Mouse (Mus musculus) neural tube, embryonic 15.5 days (tissue): ENCODE measurements around the gene Tmem258. TPM values are rescaled to one million over a fixed set of nuclear protein-coding genes. Genes with fewer than 3 reads are reported as not detected.
A peak's percentile ranks its signal among the peaks of the same experiment; 100 is the strongest.

Source experiments
- ATAC-seq: fragments of 200-750 bp; cut with Nextera tagmentation; 2 replicates; pipeline ENCODE4 v1.8.0; 2017; ENCODE audit warnings: mild to moderate bottlenecking, moderate TSS enrichment, moderate library complexity; ENCODE audit not compliant: low FRiP score
- H3K27ac ChIP-seq: fragments of 300-500 bp; sonication (generic); replicated peaks from 2 replicates; pipeline ENCODE4 v1.5.1; 2015; ENCODE audit warnings: mild to moderate bottlenecking, inconsistent platforms
- H3K27me3 ChIP-seq: fragments of 300-500 bp; sonication (generic); replicated peaks from 2 replicates; pipeline ENCODE4 v1.6.1; 2015; ENCODE audit warnings: inconsistent platforms
- H3K36me3 ChIP-seq: fragments of 300-500 bp; sonication (generic); 2 replicates; pipeline ENCODE4 v1.6.1; 2015; ENCODE audit warnings: inconsistent platforms
- H3K4me1 ChIP-seq: fragments of 300-500 bp; sonication (generic); 2 replicates; pipeline ENCODE4 v1.6.1; 2015; ENCODE audit warnings: inconsistent platforms
- H3K4me2 ChIP-seq: fragments of 300-500 bp; sonication (generic); 2 replicates; pipeline ENCODE4 v1.6.1; 2015; ENCODE audit warnings: inconsistent platforms, mild to moderate bottlenecking, moderate library complexity
- H3K4me3 ChIP-seq: fragments of 300-500 bp; sonication (generic); replicated peaks from 2 replicates; pipeline ENCODE4 v1.5.1; 2015; ENCODE audit warnings: mild to moderate bottlenecking, inconsistent platforms
- H3K9ac ChIP-seq: fragments of 300-500 bp; sonication (generic); replicated peaks from 2 replicates; pipeline ENCODE4 v1.6.1; 2015; ENCODE audit warnings: mild to moderate bottlenecking, inconsistent platforms
- H3K9me3 ChIP-seq: fragments of 300-500 bp; sonication (generic); replicated peaks from 2 replicates; pipeline ENCODE4 v1.6.1; 2016; ENCODE audit warnings: inconsistent platforms
- WGBS: fragments of 180-500 bp; shearing (Covaris S2); methylation state at CpG from one replicate; pipeline ENCODE4 v1.1.7; 2015; ENCODE audit warnings: mixed read lengths; 5-methylcytosine and 5-hydroxymethylcytosine counted together
- polyA plus RNA-seq: library from polyadenylated mRNA; unstranded; fragments of >200 nt; fragmentation: Nextera tagmentation; extraction: Ambion mirVana; gene quantifications from 2 replicates; pipeline ENCODE4 v1.2.1, GENCODE M21; 2015

Gene Tmem258
- polyA plus RNA-seq, 1 experiment from 2014 or later, result 355 TPM

DNA sequence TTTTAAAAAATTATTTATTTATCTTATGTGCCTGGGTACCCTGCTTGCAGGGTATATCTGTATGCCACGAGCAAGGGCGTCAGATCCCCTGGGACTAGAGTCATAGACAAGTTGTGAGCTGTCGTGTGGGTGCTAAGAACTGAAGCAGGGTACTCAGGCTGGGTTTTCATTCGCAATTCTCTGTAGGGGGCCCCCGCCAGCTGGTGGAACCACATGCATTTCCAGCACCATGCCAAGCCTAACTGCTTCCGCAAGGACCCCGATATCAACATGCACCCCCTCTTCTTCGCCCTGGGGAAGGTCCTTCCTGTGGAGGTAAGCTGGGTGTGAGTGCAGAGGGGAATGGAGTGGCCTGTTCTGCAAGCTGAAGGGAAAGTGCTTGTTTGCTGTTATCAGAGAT lies 17.2 kb upstream of the Tmem258 start:
- WGBS, result 92% methylated on average over 8 of the region's 8 CpGs
- H3K4me1 ChIP-seq, result peaks cover 60% of the 10 kb centered on the region
- no peak overlapping the region; the same call in 1 of the 2 replicates for H3K4me3 ChIP-seq
- H3K4me2 ChIP-seq, result 0 out of 2 replicates have a peak overlapping the region, but pooled peaks have one; percentile 74
- H3K27ac ChIP-seq, result no peak overlapping the region
- H3K9me3 ChIP-seq, result no peaks in the 10 kb centered on the region
- ATAC-seq, result no peak
- no peak overlapping the region; the same call in 1 of the 2 replicates for H3K9ac ChIP-seq
- peaks cover 54% of the 10 kb centered on the region for H3K36me3 ChIP-seq
- no peaks in the 10 kb centered on the region for H3K27me3 ChIP-seq

DNA sequence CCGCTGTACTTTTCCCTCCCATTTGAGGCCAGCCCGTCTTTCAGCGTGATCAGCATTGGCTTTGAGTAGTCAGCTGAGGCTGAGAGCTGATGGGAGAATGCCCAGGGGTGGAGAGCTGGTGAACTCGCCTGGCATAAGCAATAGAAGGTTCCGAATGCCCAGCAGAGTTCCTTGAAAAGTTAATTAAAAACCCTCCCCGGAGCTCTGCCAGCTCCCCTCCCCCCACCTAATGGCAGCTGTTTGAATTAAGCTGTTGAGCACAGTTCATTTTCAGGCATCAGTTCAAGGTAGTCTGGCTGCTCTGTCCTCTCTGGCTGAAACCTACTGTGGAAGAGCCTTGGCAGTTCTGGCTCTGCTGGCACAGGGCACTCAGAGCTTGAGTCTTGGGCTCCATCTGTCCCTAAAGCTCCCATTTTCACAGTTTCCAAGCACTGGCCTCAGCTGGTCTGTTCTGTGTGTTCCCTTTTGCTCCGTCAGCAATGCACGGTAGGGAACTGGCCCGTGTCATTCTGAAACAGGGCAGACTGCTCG lies 15.5 kb upstream of the Tmem258 start:
- ATAC-seq, result peak; percentile 58
- 47% methylated on average over 10 of the region's 10 CpGs for WGBS
- peaks cover 70% of the 10 kb centered on the region for H3K36me3 ChIP-seq
- H3K9ac ChIP-seq, result no peak overlapping the region
- H3K4me3 ChIP-seq, result no peak overlapping the region
- peak overlapping the region; percentile 68 for H3K27ac ChIP-seq
- H3K4me2 ChIP-seq, result no peak overlapping the region
- H3K9me3 ChIP-seq, result no peaks in the 10 kb centered on the region
- H3K4me1 ChIP-seq, result peaks cover 52% of the 10 kb centered on the region
- H3K27me3 ChIP-seq, result no peaks in the 10 kb centered on the region

DNA sequence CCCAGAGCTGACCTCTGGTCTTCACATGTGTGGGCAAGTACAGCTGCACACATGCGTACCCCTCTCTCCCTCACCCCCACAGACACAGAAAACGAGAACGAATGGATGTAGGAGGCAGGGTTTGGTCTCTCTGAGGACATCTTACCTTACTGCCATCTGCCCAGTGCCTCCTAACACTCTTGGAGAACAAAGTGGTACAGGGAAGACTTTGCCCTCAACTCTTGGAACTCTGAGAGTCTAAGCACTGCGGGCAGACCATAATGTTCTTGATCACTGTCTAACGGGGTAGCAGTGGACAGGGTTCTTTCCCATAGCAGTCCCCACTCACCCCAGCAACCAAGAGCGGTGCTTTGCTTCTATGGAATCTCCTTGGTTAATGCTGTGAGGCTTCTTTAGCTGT lies 14.8 kb upstream of the Tmem258 start:
- Histone ChIP-seq H3K27ac (peak overlapping the region; percentile 68), H3K27me3 (no peaks in the 10 kb centered on the region), H3K4me2 (no peak overlapping the region), H3K36me3 (peaks cover 77% of the 10 kb centered on the region), H3K4me3 (no peak overlapping the region), H3K9ac (no peak overlapping the region), H3K9me3 (no peaks in the 10 kb centered on the region), H3K4me1 (peaks cover 47% of the 10 kb centered on the region)
- WGBS, result 94% methylated on average over 6 of the region's 6 CpGs
- ATAC-seq, result no peak

DNA sequence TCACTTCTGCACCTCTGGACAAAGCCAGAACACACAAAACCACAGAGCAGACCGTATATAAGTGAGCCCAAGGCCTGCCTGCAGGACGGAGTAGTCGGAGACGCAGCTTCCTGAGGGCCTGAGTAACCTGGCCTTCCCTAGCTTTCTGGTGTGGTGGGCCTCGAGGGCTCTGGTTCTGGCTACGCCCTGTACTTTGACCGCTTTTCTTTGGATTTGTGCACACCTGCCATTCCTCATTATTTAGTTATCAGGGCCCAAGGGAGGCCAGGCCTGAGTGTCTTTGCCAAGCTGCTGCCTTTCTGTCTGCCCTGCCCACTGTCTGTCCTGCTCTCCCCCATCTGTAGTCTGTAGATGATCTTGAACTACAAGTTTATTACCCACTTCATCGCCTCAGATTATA lies 13.9 kb upstream of the Tmem258 start:
- ATAC-seq, result no peak
- H3K4me3 ChIP-seq, result no peak overlapping the region
- H3K27me3 ChIP-seq, result no peaks in the 10 kb centered on the region
- H3K9ac ChIP-seq, result no peak overlapping the region
- peaks cover 41% of the 10 kb centered on the region for H3K4me1 ChIP-seq
- H3K9me3 ChIP-seq, result no peaks in the 10 kb centered on the region
- H3K4me2 ChIP-seq, result no peak overlapping the region
- no peak overlapping the region for H3K27ac ChIP-seq
- H3K36me3 ChIP-seq, result peaks cover 86% of the 10 kb centered on the region
- WGBS, result 94% methylated on average over 8 of the region's 8 CpGs

DNA sequence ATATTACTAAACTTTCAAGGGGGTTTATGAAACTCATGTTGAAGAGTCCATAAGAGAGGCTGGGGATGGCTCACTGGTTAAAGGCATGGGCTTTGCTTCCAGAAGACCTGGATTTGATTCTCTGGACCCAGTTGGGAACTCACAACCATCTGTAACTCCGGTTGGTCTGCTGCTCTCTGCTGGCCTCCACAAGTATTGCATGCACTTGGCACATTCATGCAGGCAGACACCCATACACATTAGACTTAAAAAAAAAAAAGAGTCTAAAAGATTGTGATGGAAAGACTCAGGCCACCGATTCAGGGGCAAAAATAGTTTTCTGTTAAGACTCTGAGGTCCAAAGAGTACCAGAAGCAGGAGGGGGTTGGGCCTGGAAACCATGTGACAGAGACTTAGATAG lies 13.0 kb upstream of the Tmem258 start:
- Histone ChIP-seq H3K9ac (no peak overlapping the region), H3K4me2 (no peak overlapping the region), H3K9me3 (no peaks in the 10 kb centered on the region), H3K4me1 (peaks cover 35% of the 10 kb centered on the region), H3K4me3 (no peak overlapping the region), H3K36me3 (peaks cover 86% of the 10 kb centered on the region), H3K27ac (no peak overlapping the region), H3K27me3 (no peaks in the 10 kb centered on the region)
- 58% methylated on average over 2 of the region's 2 CpGs for WGBS
- ATAC-seq, result no peak

DNA sequence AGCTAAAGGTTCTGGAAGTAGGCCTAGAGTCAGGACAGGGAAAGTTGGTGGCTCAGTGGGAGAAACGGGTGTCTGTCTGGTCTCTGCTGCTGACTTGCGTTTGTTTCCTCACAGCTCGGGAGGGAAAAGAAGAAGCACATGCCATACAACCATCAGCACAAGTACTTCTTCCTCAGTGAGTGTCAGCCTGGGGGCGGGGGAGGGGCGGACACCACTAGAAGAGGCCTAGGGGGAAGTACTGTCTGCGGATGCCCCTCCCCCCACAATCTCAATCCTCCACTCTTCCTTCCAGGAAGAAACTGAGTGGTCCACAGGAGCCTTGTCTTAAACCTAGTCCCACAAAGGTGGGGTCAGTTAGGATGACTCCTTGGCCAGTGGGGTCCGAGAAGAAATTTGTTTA lies 12.5 kb upstream of the Tmem258 start:
- H3K27ac ChIP-seq, result no peak overlapping the region

DNA sequence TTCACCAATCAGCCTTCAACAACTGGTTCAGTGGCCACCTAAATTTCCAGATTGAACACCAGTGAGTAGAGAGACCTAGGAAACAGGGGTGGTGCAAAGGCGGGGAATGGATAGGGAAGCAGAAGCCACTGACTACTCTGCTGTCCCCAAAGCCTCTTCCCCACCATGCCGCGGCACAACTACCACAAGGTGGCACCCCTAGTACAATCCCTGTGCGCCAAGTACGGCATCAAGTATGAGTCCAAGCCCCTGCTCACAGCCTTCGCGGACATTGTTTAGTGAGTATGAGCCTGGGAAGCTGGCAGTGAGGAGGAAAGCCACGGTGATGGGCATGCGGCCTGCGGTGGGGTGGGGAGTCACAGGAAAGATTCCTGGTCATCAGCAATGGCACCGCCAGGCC lies 9.5 kb upstream of the Tmem258 start:
- H3K27me3 ChIP-seq, result no peaks in the 10 kb centered on the region
- H3K36me3 ChIP-seq, result peaks cover 70% of the 10 kb centered on the region
- 80% methylated on average over 11 of the region's 11 CpGs for WGBS
- no peak overlapping the region for H3K4me2 ChIP-seq
- H3K9me3 ChIP-seq, result no peaks in the 10 kb centered on the region
- H3K27ac ChIP-seq, result no peak overlapping the region
- no peak overlapping the region for H3K4me3 ChIP-seq
- 0 out of 2 replicates have a peak, but pooled peaks cover 5% of the 10 kb centered on the region for H3K4me1 ChIP-seq
- ATAC-seq, result no peak
- H3K9ac ChIP-seq, result no peak overlapping the region

More for the DNA sequence above, 12.5 kb upstream of the Tmem258 start:
- H3K4me1 ChIP-seq, result peaks cover 29% of the 10 kb centered on the region
- no peaks in the 10 kb centered on the region for H3K9me3 ChIP-seq
- H3K36me3 ChIP-seq, result peaks cover 86% of the 10 kb centered on the region
- H3K9ac ChIP-seq, result no peak overlapping the region
- H3K4me2 ChIP-seq, result no peak overlapping the region
- no peak for ATAC-seq
- no peaks in the 10 kb centered on the region for H3K27me3 ChIP-seq
- 68% methylated on average over 7 of the region's 7 CpGs for WGBS
- no peak overlapping the region for H3K4me3 ChIP-seq

DNA sequence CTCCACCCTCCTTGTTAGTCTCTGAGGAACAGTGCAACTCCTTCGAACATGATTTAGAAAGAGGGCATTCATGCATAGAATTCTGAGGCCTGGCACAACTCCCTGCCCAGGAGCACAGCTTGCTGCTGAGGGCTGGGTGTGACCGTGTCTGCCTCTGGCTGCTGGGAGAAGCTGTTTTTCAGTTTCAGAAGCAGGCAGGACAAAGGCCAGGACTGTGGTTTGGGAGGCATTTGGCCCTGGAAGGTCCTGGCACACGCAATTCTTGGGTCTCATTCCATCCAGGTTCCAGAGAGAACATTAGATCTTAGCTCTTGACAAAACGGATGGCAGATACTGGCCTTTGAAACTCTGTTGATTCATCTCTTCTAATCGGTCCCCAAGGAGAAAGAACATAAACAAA lies 8.6 kb upstream of the Tmem258 start:
- 0 out of 2 replicates have a peak, but pooled peaks cover 5% of the 10 kb centered on the region for H3K4me1 ChIP-seq
- no peak overlapping the region for H3K9ac ChIP-seq
- no peaks in the 10 kb centered on the region for H3K9me3 ChIP-seq
- no peak overlapping the region for H3K4me2 ChIP-seq
- 67% methylated on average over 5 of the region's 5 CpGs for WGBS
- no peak overlapping the region for H3K4me3 ChIP-seq
- H3K36me3 ChIP-seq, result peaks cover 71% of the 10 kb centered on the region
- no peak for ATAC-seq
- H3K27me3 ChIP-seq, result no peaks in the 10 kb centered on the region
- 0 out of 2 replicates have a peak overlapping the region, but pooled peaks have one; percentile 9 for H3K27ac ChIP-seq

DNA sequence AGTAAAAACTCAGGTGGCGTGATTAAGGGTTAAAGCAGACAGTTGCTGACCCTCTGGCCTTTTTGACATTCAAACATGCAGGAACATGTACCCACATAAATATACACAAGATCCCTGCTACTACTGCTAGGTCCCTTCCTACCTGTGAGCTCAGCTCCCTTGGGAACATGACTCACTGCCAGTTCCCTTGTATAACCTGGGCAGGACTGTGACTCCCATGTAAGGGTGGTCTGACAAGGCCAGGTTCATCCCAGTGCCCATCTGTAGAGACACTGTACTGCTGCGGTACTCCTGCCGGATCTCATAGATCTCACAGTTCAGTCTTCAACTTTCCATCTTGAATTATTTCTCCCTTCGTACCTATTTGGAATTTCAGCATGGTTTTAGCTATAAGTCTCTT lies 6.7 kb upstream of the Tmem258 start:
- Histone ChIP-seq H3K4me1 (0 out of 2 replicates have a peak, but pooled peaks cover 5% of the 10 kb centered on the region), H3K9ac (no peak overlapping the region), H3K9me3 (no peaks in the 10 kb centered on the region), H3K27me3 (no peaks in the 10 kb centered on the region), H3K36me3 (peaks cover 70% of the 10 kb centered on the region), H3K4me3 (no peak overlapping the region), H3K27ac (no peak overlapping the region), H3K4me2 (no peak overlapping the region)
- ATAC-seq, result no peak
- WGBS, result 96% methylated on average over 4 of the region's 4 CpGs

DNA sequence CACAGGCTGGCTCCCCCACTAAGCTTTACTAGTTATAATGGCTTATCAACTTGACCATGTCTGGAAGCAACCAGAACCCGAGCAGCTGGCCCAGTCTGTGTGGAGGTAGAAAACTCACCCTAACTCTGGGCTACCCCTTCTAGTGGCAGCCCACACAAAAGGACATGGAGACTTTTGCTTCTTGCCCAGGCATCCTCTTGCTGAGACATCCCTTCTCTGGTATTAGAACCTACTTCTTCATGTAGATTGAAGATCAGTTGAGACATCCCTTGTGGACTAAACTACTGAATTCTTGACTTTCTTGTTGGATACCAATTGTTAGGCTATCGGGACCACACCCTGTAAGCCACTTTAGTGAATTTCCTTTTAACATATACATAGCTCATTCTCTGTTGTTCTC lies 5.5 kb upstream of the Tmem258 start:
- Histone ChIP-seq H3K27ac (no peak overlapping the region), H3K27me3 (no peaks in the 10 kb centered on the region)
- 70% methylated on average over 2 of the region's 2 CpGs for WGBS

DNA sequence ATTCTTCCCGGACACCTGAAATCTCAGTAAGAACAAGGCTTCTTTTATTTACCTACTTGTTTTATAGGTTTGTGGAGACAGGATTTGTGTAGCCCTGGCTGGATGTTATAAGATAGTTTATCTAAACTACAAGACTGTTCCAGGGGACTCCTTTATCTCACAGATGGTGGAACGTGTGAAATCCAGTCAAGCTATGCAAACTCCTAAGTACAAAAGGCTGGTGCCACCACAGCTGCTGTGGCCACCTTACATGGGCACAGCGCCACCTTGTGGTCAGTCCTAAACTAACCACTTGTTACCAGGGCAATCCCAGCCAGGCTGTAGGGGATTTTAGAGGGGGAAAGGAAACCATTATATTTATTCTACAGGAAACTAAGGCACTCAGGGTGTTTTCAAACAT lies 5.1 kb upstream of the Tmem258 start:
- Histone ChIP-seq H3K27me3 (no peaks in the 10 kb centered on the region), H3K4me3 (no peak overlapping the region), H3K36me3 (peaks cover 55% of the 10 kb centered on the region), H3K9me3 (no peaks in the 10 kb centered on the region), H3K27ac (no peak overlapping the region), H3K4me1 (peaks cover 15% of the 10 kb centered on the region), H3K9ac (no peak overlapping the region), H3K4me2 (no peak overlapping the region)
- peak; percentile 55 for ATAC-seq
- WGBS, result 30% methylated on average over 3 of the region's 3 CpGs

More for the DNA sequence above, 5.5 kb upstream of the Tmem258 start:
- Histone ChIP-seq H3K4me1 (peaks cover 13% of the 10 kb centered on the region), H3K4me3 (no peak overlapping the region), H3K36me3 (peaks cover 59% of the 10 kb centered on the region), H3K9me3 (no peaks in the 10 kb centered on the region), H3K4me2 (no peak overlapping the region), H3K9ac (no peak overlapping the region)
- ATAC-seq, result no peak

DNA sequence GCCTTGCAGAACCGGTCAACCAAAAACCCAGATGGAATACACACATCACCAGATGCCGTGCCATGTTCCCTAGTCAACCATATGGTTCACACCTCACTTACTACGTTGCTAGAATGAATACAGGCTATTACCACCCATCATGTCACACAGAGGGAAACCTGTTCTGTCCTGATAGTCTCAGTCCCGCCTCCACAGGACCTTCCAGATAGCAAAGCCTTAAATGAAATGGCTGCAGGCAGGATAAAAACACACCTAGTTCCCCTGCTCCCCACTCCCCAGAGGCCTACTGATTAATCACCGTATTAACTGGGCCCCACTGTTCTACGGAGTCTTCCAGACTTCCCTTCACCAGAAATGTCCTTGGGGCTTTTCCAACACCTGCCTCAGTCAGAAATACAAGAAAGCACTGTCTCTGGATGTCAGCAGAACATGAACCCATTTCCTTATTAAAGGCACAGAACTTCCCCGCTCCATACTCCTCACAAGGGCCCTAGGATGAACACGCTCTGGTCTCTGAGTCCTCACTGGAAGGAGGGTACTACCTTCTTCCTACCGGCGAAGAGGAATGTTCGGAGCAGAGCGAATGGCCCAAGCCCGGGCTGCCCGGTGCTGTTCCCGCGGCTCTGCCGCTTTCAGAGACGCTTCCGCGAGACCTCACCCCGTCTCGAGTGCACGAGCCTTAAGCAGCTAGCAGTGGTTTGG lies 517 bp upstream of the Tmem258 start:
- H3K27me3 ChIP-seq, result no peaks in the 10 kb centered on the region
- peak overlapping the region; percentile 86 for H3K27ac ChIP-seq
- peak; percentile 53; the same call in 1 of the 2 replicates for ATAC-seq
- peak overlapping the region; percentile 91 for H3K9ac ChIP-seq
- peak overlapping the region; percentile 88 for H3K4me2 ChIP-seq
- H3K4me1 ChIP-seq, result peaks cover 21% of the 10 kb centered on the region
- H3K4me3 ChIP-seq, result peak overlapping the region; percentile 91
- H3K36me3 ChIP-seq, result peaks cover 45% of the 10 kb centered on the region
- H3K9me3 ChIP-seq, result no peaks in the 10 kb centered on the region
- WGBS, result 3% methylated on average over 23 of the region's 23 CpGs
